Mouse (Mus musculus) layer of hippocampus, adult 18-20 months (tissue): Measurements from ENCODE around the gene Thoc5. TPM values are rescaled to one million over a fixed set of nuclear protein-coding genes. Genes with fewer than 3 reads are reported as not detected.
A peak's percentile ranks its signal among the peaks of the same experiment; 100 is the strongest.

ENCODE experiments used
- DNase-seq, 2 experiments: peaks; one replicate each; pipeline ENCODE4 v3.0.0; 2022; ENCODE audit warnings: low spot score in 2 of 2
- long read RNA-seq: library from polyadenylated mRNA; stranded (forward); transcript quantifications from one replicate; pipeline ENCODE4 v2.0.0, GENCODE M21; 2021
- total RNA-seq, 2 experiments: library from RNA; stranded (reverse); gene quantifications; 2 replicates each; pipeline ENCODE4 v1.2.3; 2021

Gene Thoc5
- total RNA-seq = 10 to 100 TPM; 37.1 to 37.2 TPM
- long read RNA-seq, transcript Thoc5-201 (20 exons, 2,235 nt) = major isoform, 14 of 33 reads
- long read RNA-seq, partial matches to known transcripts = 5 of 33 reads
- long read RNA-seq, other reads (novel, unspliced or antisense) = 14 of 33 reads

DNA sequence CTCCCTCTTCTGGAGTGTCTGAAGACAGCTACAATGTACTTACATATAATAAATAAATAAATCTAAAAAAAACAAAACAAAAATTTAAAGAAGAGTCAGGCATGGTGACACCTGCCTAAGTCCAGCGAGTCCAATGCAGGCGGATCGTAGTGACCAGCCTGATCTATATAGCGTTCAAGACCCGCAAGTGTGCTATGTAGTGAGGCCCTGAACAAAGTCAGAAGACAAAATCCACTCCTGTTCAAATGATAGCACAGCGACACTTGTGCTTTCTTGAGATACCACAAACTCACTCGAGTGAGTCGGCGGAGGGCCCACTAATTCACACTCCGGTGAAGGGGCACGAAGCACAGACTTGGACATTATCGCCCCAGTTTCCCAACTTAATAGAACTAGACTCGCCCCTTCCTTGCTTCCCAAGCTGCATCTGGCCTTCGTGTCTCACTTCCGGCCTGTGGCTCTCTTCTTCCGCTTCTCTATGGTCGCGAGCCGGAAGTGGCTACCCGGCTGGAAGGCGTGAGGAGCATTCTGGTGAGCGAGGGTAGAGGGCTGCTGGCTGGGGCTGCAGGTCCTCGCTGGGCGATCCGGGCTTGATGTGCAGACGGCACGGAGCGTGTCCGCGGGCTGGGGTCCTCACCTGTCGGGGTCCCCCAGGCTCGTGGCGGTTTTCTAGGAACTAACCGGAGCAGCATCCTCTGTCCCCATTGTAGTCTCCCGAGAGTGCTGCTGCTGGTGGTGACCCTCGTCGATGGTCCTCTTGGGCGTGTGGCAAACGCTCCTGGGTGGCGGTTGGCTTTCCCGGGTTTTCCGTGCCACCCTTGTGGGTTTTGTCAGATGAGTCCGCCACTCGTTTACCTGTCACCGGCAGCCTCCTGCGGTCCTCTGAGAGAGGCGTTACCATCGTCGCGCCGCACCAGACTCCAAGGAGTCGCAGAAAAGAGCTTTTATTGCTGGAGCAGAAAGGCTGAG, at the start of gene Thoc5:
Thoc5 (plus strand) TSS at position 473 of the 969 bp plus-strand sequence.
- DNase-seq = peak; percentile 77 to 89

DNA sequence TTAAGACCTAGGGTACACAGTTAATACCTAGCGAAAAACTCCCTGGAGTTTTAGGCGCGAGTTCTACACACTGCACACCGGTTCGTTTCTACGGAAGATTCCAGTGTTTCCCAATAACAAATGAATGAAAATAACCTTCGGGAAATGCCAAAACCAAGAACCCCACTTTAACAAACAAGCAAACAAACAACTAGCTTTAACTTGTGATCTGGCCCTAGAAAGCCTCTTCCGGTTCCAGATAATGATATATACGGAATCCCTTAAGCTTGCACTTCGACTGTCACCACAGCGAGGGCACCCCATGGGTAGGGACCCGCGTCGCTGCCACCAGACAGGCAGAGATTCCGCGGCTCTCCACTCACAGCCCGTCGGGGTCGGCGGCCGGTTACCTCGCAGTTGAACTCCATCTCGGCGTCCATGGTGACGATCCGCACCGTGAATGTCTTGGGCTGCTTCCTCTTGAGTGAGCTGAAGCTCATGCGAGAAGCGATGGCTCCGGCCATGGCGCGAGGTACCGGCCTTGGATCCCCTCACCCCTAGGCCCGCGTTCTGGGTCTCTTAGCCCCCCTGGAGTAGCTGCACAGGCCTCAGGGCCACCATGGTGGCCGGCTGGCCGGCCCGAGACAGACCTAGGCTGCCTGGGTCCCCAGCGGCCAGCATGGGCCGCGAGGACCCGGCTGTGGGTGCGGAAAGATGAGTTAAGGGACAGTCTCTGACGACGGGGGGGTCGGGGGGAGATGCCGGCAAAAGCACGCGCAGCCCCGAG, 46.5 kb upstream of the Thoc5 start:
- peak in 1 of 2 experiments; percentile 25 for DNase-seq

DNA sequence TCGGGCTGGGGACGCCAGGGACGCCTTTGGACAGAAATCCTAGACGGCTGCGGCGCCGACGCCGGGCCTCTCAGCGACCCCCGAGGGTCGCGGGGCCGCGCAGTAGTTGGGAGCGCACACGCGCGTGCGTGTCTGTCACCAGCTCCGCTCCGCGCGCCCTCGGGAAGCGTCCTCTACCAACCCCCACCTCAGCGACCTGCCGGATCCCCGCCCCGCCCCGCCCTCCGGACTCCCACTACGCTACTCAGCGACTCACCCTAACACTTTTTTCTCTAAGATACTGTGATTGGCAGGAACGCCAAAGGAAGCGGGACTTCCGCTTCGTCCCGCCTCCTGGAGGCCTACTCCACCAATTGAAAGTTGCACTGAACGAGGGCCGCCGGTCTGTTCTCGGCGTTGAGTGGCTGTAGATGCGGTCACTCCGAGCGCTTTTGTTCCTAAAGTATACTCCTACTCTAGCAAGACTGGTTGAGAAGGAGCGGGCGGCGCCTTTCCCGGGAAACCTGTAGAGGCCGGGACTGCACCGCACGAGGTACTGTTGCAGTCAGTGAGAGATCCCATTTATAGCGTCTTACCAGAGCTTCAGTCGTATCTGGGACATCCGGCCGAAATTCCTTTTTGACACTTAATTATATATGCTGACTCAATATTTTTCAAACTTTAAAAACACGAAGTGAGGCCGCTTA, 45.7 kb upstream of the Thoc5 start, which contains the start of gene Nf2:
Nf2 (minus strand) TSS at position 279 of the 686 bp plus-strand sequence.
- peak; percentile 98 to 100 for DNase-seq

GRCm38 (mm10) chr11:4850404-4850803, 44.7 kb upstream of the Thoc5 start:
- DNase-seq = no peak

DNA sequence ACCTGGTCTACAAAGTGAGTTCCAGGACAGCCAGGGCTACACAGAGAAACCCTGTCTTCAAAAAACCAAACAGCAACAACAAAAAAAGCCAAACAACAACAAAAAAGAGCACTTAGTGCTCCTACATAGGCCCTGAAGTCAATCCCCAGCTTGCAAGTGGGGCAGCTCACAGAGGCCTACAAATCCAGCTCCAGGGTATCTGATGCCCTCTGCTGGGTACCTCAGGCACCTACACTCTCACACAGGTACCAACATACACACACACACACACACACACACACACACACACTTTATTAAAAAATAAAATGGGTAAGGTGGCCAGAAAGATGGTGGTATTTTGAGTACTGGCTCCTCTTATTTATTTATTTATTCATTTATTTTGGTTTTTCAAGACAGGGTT, 42.1 kb upstream of the Thoc5 start:
- DNase-seq = no peak

DNA sequence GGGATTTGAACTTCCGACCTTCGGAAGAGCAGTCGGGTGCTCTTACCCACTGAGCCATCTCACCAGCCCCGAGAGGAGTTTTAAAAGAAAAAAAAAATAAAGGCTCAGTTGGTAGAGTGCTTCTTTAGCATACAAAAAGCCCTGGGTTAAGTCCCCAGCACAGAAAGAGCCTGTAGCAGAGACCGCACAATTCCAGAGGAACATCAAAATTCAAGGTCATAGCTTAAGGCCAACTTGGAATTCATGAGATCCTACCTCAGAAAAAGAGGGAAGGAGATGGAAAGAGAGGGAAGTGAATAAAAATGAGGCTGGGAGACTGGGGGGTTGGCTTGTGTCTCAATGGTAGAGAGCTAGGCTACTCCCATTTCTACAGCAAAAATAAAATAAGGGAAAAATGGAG, 40.9 kb upstream of the Thoc5 start:
- DNase-seq = no peak

GRCm38 (mm10) chr11:4858416-4858815, 36.7 kb upstream of the Thoc5 start:
- DNase-seq = no peak

GRCm38 (mm10) chr11:4860986-4861385, 34.1 kb upstream of the Thoc5 start:
- DNase-seq = no peak

DNA sequence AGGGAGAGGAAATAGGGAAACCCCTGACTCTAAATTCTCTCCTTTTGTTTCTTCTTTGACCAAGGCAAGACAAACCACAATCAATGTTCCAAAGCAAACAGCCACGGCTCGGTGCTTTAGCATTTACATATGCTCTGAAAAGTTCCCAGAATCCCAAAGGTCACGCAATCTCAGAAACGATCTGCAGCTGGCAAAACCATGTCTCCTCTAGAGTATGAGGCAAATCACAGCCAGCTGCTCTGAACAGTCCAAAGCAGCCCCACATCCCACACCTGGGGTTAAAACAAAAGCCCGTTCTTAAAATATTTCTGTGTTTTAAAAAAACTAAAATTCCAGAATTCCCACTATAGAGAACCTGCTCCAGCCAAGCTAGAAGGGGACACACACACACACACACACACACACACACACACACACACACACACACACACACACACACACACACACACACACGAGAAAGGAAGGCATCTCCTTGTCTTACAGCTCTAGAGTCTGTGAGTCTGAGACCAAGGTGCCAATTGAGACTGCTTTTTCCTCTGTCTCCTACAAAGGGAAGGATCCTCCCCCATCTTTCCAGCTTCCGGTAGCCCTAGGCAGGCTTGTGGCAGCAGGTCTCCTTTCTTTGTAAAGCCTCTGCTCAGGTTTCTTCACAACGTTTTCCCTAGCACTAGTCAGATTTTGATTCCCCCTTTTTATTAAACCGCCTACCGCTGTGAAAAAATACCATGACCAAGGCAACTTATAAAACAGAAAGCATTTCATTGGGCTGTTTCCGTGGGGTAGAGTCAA, 33.1 kb upstream of the Thoc5 start:
- DNase-seq = no peak

DNA sequence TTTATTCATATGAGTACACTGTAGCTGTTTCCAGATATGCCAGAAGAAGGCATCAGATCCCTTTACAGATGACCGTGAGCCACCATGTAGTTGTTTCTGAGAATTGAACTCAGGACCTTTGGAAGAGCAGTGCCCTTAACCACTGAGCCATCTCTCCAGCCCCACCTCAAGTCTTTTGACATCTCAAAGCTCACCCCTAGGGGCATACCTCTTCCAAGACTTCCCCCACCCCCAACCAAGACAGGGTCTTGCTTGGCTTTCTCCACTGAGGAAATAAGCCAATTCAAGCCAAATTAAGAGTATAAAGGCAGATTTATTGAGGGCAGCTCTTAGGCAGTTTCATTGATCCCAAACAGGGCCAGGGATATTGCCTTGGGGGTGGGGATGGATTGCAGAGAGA, 32.4 kb upstream of the Thoc5 start:
- DNase-seq = no peak

GRCm38 (mm10) chr11:4865645-4866251, 29.4 kb upstream of the Thoc5 start:
- peak; percentile 41 to 83 for DNase-seq

DNA sequence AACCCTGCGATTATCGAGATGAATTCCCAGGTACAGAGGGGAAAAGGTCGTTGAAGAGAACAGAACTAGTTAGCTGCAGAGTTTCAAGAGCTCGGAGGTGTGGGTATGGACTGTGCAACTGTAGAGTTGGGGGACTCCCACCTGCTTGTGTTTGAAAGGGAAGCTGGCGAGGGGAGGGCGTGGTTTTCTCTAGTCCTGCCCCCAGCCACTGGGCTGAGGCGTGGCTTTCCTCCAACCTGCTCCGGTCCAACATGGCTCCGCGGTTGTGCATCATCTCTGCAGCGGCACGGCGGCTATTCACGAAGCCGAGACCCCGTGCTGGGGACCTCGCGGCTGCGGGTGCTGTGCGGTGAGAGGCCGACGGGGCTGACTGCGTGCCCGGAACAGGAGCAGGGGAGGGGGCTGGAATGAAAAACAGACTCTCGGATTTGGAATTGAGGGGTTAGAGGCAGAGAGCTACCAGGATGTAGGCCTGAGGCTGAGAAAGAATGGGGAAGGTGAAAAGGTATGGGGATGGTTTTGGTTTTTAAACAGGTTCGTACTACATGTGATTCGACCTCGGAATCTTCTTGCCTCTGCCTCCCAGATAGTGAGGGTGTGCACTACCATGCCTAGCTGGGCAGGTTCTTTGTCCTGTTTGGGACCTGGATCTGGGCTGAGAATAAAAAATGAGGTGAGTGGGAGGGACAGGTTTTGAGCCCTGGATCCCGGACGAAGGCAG, 21.2 kb upstream of the Thoc5 start, which contains the start of gene Nipsnap1:
Nipsnap1 (plus strand) TSS at position 197 of the 721 bp plus-strand sequence.
- peak; percentile 70 to 87 for DNase-seq

- DNase-seq = no peak
Observed at GRCm38 (mm10) chr11:4874551-4874950, 20.6 kb upstream of the Thoc5 start.

- no peak for DNase-seq
Observed at GRCm38 (mm10) chr11:4881087-4881486, 14.0 kb upstream of the Thoc5 start.

DNA sequence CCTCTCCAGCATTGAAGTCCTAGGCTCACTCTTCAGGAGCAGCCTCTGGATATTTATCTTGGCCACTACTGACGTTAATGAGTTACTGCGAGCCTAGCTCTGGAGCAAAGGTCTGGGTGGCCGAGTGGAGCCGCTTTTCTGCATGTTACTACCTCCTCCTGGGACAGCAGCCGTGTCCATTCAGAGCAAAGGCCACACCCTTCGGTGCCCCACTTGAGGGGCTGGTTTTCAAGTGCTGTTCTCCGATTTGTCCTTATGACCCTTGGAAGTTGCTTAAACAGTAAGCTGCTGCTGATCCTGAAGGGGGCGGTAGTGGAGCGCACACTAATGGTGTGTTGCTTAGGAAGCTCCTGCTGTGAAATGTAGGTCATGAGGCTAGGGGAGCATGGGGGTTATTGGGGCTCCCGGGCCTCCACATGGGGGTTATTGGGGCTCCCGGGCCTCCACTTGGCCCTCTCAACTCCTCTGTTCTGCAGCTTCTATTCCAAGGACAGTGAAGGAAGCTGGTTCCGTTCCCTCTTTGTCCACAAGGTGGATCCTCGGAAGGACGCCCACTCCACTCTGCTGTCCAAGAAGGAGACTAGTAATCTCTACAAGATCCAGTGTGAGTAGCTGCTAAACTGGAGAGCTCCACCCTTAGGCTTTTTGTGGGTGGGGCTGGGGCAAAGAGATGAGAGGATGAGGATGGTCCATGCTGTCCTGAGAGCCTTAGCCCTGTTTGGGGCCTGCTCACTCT, 12.1 kb upstream of the Thoc5 start:
- no peak for DNase-seq

DNA sequence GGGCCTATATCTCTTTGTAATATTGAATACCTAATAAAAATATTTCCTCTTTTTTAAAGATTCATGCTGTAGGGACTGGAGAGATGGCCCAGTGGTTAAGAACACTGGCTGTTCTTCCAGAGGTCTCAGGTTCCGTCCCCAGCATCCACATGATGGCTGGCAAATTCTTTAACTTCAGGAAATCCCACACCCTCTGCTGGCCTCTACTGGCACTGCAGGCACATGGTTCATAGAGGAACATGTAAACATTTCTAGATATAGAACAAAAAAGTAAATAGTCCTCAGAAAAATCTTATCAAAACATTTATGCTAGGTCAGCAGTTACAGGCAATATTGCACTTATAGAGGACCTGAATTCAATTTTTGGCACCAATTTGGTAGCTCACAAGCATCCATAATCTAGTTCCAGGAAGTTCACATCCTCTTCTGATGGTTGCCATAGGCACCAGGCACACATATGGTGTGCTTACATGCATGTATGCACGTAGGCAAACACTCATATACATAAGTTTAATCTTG, 9.7 kb upstream of the Thoc5 start:
- peak in 1 of 2 experiments; percentile 61 for DNase-seq

DNA sequence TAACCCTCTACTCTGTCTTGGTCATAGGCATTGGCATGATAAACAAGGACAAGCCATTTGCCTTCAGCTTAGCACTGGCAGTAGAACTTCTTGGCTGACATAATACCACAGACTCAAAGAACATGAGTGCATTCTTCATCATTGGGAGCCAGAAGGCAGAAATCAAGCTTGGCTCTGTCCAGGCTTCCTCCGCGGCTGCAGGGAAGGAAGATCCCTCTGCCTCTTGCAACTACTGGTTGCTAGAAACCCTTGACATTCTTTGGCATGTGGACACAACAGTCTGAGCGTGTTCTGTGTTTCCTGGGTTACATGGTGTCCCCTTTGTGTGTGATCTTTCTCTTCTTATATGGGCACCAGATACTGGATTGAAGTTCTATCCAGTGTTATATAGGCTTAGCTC, 8.1 kb upstream of the Thoc5 start:
- no peak for DNase-seq

- DNase-seq = peak in 1 of 2 experiments; percentile 28
Observed at GRCm38 (mm10) chr11:4900437-4900836, 5.3 kb downstream of the Thoc5 start.
